Mouse (Mus musculus) forebrain, postnatal 0 days (tissue): ENCODE measurements around the gene Gopc. TPM values are rescaled to one million over a fixed set of nuclear protein-coding genes. Genes with fewer than 3 reads are reported as not detected.

Source experiments
- ATAC-seq: fragments of 200-750 bp; cut with Nextera tagmentation; 2 replicates; pipeline ENCODE4 v1.8.0; 2017; ENCODE audit warnings: mild to moderate bottlenecking, moderate library complexity
- DNase-seq: peaks from one replicate; pipeline ENCODE4 v3.0.0-alpha.2; 2015
- H3K27ac ChIP-seq: fragments of 300-500 bp; sonication (generic); 2 replicates; pipeline ENCODE4 v1.5.1; 2014; ENCODE audit warnings: low read depth, mild to moderate bottlenecking, antibody characterized with exemption, low read length, moderate library complexity, mixed read lengths
- H3K27me3 ChIP-seq: fragments of 300-500 bp; sonication (generic); 2 replicates; pipeline ENCODE4 v1.6.1; 2014; ENCODE audit warnings: mild to moderate bottlenecking, low read length, mixed read lengths; ENCODE audit not compliant: insufficient read depth
- H3K36me3 ChIP-seq: fragments of 300-500 bp; sonication (generic); 2 replicates; pipeline ENCODE4 v1.6.1; 2014; ENCODE audit warnings: mild to moderate bottlenecking, moderate library complexity; ENCODE audit not compliant: insufficient read depth
- H3K4me1 ChIP-seq: fragments of 300-500 bp; sonication (generic); 2 replicates; pipeline ENCODE4 v1.6.1; 2014; ENCODE audit warnings: antibody characterized with exemption; ENCODE audit not compliant: insufficient read depth
- H3K4me2 ChIP-seq: fragments of 300-500 bp; sonication (generic); 2 replicates; pipeline ENCODE4 v1.6.1; 2014; ENCODE audit warnings: low read depth, mild to moderate bottlenecking, moderate library complexity
- H3K4me3 ChIP-seq: fragments of 300-500 bp; sonication (generic); 2 replicates; pipeline ENCODE4 v1.5.1; 2014; ENCODE audit warnings: low read depth, low read length, mixed read lengths
- H3K9ac ChIP-seq: fragments of 300-500 bp; sonication (generic); 2 replicates; pipeline ENCODE4 v1.6.1; 2014; ENCODE audit warnings: mild to moderate bottlenecking
- H3K9me3 ChIP-seq: fragments of 300-500 bp; sonication (generic); 2 replicates; pipeline ENCODE4 v1.6.1; 2016; ENCODE audit warnings: low read length
- CTCF ChIP-seq: sonication (generic); IDR thresholded peaks from 2 replicates; pipeline ENCODE4 v1.5.1; 2016; ENCODE audit warnings: antibody characterized with exemption, control low read depth, low read depth
- WGBS: fragments of 180-500 bp; shearing (Covaris S2); extraction: QIAGEN DNeasy Blood & Tissue Kit; methylation state at CpG from one replicate; pipeline ENCODE4 v1.1.7; 2014; 5-methylcytosine and 5-hydroxymethylcytosine counted together
- polyA plus RNA-seq: library from polyadenylated mRNA; unstranded; fragments of >200 nt; fragmentation: Nextera tagmentation; extraction: Ambion mirVana; gene quantifications from 2 replicates; pipeline ENCODE4 v1.2.1, GENCODE M21; 2015
- total RNA-seq: library from RNA; depleted of rRNA; stranded (reverse); fragments of >200 nt; gene quantifications from 2 replicates; pipeline ENCODE4 v1.2.3, GENCODE M21; 2014

Gene Gopc
- total and polyA plus RNA-seq, 2 experiments from 2014 or later, result 22.8 to 22.9 TPM

- TF ChIP-seq CTCF, result no peak
Measured at GRCm38 (mm10) chr10:52388922-52389430, 7.1 kb upstream of the Gopc start, which contains the start of gene Nepn. Gene Nepn (plus strand): TSS chr10:52388972.

GRCm38 (mm10) chr10:52387192-52387591 is 5.3 kb upstream of the Gopc start:
- DNase-seq (no peak), ATAC-seq (no peak)
- H3K27ac ChIP-seq, result no peak overlapping the region
- H3K27me3 ChIP-seq, result no peaks in the 10 kb centered on the region
- H3K9me3 ChIP-seq, result no peaks in the 10 kb centered on the region
- 66% methylated on average over 4 of the region's 4 CpGs for WGBS
- no peak overlapping the region for H3K4me2 ChIP-seq
- no peak for TF ChIP-seq CTCF
- H3K9ac ChIP-seq, result no peak overlapping the region
- peaks cover 4% of the 10 kb centered on the region; the same call in 1 of the 2 replicates for H3K4me1 ChIP-seq
- H3K36me3 ChIP-seq, result no peaks in the 10 kb centered on the region
- H3K4me3 ChIP-seq, result no peak overlapping the region

More at GRCm38 (mm10) chr10:52388922-52389430, 7.1 kb upstream of the Gopc start, which contains the start of gene Nepn:
- 78% methylated on average over 5 of the region's 5 CpGs for WGBS
- Histone ChIP-seq H3K36me3 (no peaks in the 10 kb centered on the region), H3K9ac (no peak within 1 kb of the TSS), H3K27ac (no peak within 1 kb of the TSS), H3K27me3 (no peaks in the 10 kb centered on the region), H3K9me3 (no peaks in the 10 kb centered on the region), H3K4me2 (no peak within 1 kb of the TSS), H3K4me3 (no peak within 1 kb of the TSS), H3K4me1 (no peaks in the 10 kb centered on the region)
- no peak for DNase-seq
- ATAC-seq, result no peak

- no peak overlapping the region for H3K4me3 ChIP-seq
- H3K27ac ChIP-seq, result no peak overlapping the region
- DNase-seq, result peak; percentile 78
- H3K4me2 ChIP-seq, result no peak overlapping the region
- H3K27me3 ChIP-seq, result no peaks in the 10 kb centered on the region
- WGBS, result 27% methylated on average over 8 of the region's 8 CpGs
- TF ChIP-seq CTCF, result peak; percentile 88
- peaks cover 4% of the 10 kb centered on the region; the same call in 1 of the 2 replicates for H3K4me1 ChIP-seq
- no peak for ATAC-seq
- H3K9me3 ChIP-seq, result no peaks in the 10 kb centered on the region
- no peak overlapping the region for H3K9ac ChIP-seq
- H3K36me3 ChIP-seq, result no peaks in the 10 kb centered on the region
Measured at GRCm38 (mm10) chr10:52384823-52385610, 3.1 kb upstream of the Gopc start.

- 80% methylated on average over 1 of the region's 1 CpGs for WGBS
- H3K9me3 ChIP-seq, result no peaks in the 10 kb centered on the region
- H3K4me2 ChIP-seq, result no peak overlapping the region
- H3K4me3 ChIP-seq, result no peak overlapping the region
- ATAC-seq (no peak), DNase-seq (no peak)
- H3K27me3 ChIP-seq, result no peaks in the 10 kb centered on the region
- H3K36me3 ChIP-seq, result no peaks in the 10 kb centered on the region
- H3K27ac ChIP-seq, result no peak overlapping the region
- no peak for TF ChIP-seq CTCF
- no peak overlapping the region for H3K9ac ChIP-seq
- H3K4me1 ChIP-seq, result peaks cover 12% of the 10 kb centered on the region
Measured at GRCm38 (mm10) chr10:52383522-52383921, 1.6 kb upstream of the Gopc start.

GRCm38 (mm10) chr10:52383022-52383421 is 1.1 kb upstream of the Gopc start:
- WGBS, result 83% methylated on average over 6 of the region's 6 CpGs
- peak overlapping the region; percentile 86 for H3K4me3 ChIP-seq
- H3K9ac ChIP-seq, result peak overlapping the region; percentile 96; the same call in 1 of the 2 replicates
- ATAC-seq, result no peak
- peak overlapping the region; percentile 69 for H3K4me2 ChIP-seq
- no peaks in the 10 kb centered on the region for H3K36me3 ChIP-seq
- H3K9me3 ChIP-seq, result no peaks in the 10 kb centered on the region
- no peaks in the 10 kb centered on the region for H3K27me3 ChIP-seq
- no peak for DNase-seq
- peaks cover 14% of the 10 kb centered on the region for H3K4me1 ChIP-seq
- no peak overlapping the region for H3K27ac ChIP-seq
- TF ChIP-seq CTCF, result no peak

- Histone ChIP-seq H3K9ac (peak overlapping the region; percentile 96), H3K4me2 (peak overlapping the region; percentile 63), H3K4me3 (peak overlapping the region; percentile 86), H3K27me3 (no peaks in the 10 kb centered on the region), H3K27ac (peak overlapping the region; percentile 95), H3K4me1 (peaks cover 14% of the 10 kb centered on the region), H3K9me3 (no peaks in the 10 kb centered on the region), H3K36me3 (no peaks in the 10 kb centered on the region)
- under 1% methylated on average over 19 of the region's 19 CpGs for WGBS
- no peak for TF ChIP-seq CTCF
- no peak for DNase-seq
- ATAC-seq, result peak; percentile 25
Measured at GRCm38 (mm10) chr10:52381321-52381801, 563 bp downstream of the Gopc start.

GRCm38 (mm10) chr10:52377813-52378212 is 4.1 kb downstream of the Gopc start:
- WGBS, result 95% methylated on average over 2 of the region's 2 CpGs
- no peak for TF ChIP-seq CTCF
- H3K4me2 ChIP-seq, result no peak overlapping the region

More at GRCm38 (mm10) chr10:52377813-52378212, 4.1 kb downstream of the Gopc start:
- Histone ChIP-seq H3K4me1 (peaks cover 11% of the 10 kb centered on the region), H3K9me3 (no peaks in the 10 kb centered on the region), H3K36me3 (no peaks in the 10 kb centered on the region), H3K4me3 (no peak overlapping the region), H3K27ac (no peak overlapping the region), H3K9ac (no peak overlapping the region), H3K27me3 (no peaks in the 10 kb centered on the region)
- DNase-seq (no peak), ATAC-seq (no peak)
